Mouse (Mus musculus): ENCODE measurements around the gene Rnf183.

DNA sequence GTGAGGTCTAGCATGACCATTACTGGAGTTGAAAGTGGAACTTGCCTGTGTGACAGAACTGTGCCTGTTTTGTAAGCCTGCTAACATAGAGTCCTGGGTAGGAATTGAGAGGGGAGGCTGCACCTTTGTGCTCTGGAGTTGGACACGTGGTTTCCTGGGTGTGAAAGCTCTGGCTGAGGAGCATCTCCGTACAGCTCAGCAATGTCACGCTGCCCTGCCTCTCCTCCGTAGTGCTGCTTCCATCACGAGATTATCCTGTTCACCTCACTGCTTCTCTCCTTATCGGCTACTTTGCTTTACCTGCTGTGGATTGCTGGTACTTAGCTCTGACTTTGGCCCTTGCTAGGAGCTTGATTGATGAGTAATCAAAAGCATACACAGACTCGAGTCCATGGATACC is 51.3 kb downstream of the Rnf183 start:
- no peak for TF ChIP-seq POLR2A (IDR thresholded peaks at IDR 0.05; ENCODE audit: borderline replicate concordance, extremely low read depth, insufficient read depth, insufficient read length, poor library complexity, severe bottlenecking)
- no peak for TF ChIP-seq CTCF (IDR thresholded peaks at IDR 0.05; ENCODE audit: borderline replicate concordance, extremely low read depth, insufficient read depth, insufficient read length)

Measured in brain, embryonic 14.5 days (tissue).